Mouse (Mus musculus): ENCODE data around the gene Arhgef26.

Gene Arhgef26

DNA sequence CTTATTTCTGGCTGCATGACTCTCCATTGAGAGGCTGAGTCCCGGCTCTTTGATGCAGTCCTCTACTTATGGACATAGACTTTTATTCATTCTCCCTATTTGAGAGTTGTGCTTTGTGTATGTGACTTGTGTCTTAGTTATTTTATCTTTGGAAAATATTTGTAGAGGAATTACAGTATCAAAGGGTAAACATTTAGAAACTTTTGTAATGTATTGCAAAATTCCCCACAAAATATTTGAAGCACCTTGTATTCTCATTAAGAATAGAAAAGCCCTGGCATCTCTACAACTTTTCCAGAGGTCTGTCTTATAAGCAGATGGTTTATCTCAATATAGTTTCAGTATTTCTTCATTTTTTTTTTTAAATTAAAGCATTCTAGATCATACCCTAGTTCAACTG, 44.7 kb downstream of the Arhgef26 start:
- DNase-seq (ENCODE audit: low spot score in 2 of 2), result no peak

DNA sequence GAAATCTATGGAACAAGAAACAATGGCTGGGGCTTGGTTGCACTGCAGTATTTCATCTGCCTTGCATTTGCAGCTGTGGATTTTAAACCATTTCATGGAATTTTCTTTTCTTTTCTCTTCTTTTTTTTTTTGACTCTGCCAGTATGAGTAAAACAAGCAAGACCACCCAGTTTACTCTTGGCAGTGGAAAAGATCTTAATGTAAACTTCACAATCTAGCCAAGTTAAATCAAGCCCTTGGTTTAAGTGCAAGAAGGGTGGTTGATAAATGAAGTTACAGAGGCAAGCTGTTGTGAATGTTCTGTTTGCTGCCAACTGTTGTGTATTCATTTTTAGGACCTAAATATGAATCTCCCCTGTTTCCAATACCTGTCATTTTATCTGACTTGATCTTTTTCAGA, 54.5 kb downstream of the Arhgef26 start:
- no peak for DNase-seq (ENCODE audit: low spot score in 2 of 2)

- no peak for DNase-seq (ENCODE audit: low spot score in 2 of 2)
These were observed 56.1 kb downstream of the Arhgef26 start for GRCm38 (mm10) chr3:62394284-62394683.

GRCm38 (mm10) chr3:62395368-62395767, 57.2 kb downstream of the Arhgef26 start:
- DNase-seq (ENCODE audit: low spot score in 2 of 2), result no peak

DNA sequence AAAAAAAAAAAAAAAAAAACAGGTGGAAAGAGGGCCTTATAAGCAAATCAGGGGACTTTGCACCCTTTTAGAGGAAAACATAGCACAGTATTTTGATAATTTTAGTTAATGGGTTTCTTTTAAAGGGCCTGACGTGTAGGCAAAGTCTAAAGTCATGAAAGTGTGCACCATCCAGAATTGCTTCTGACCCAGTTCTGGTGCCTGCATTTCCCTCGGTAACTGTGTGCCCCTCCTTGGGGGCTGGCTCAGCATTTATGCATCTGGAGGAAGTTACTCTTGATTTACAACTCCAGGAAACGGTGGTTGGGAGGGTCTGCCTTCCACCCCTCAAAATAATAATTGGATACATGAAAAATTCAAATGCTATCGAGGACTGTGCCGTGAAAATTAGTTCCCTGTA, 58.0 kb downstream of the Arhgef26 start:
- DNase-seq (ENCODE audit: low spot score in 2 of 2), result no peak

GRCm38 (mm10) chr3:62398094-62398493, 60.0 kb downstream of the Arhgef26 start:
- DNase-seq (ENCODE audit: low spot score in 2 of 2), result no peak

GRCm38 (mm10) chr3:62399826-62400746, 61.9 kb downstream of the Arhgef26 start:
- DNase-seq (ENCODE audit: low spot score in 2 of 2), result no peak

DNA sequence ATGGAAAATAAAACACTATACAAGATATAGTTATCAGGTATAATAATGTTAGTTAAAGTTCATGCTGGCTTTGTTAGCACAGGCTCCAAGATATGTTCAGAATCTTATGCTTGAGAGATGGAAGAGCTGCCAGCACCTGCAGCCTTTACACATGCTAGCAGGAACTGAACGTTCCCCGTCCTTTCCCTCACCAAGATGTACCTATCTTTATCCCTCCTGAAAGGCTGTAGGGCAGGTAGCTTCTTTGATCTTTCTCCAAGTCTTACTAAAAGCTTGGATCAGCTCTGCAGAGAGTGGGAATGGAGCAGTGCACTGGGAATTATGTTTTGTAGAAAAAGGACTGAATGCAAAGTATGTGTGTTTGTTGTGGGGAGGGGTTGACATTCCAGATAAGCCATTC, 64.3 kb downstream of the Arhgef26 start:
- no peak for DNase-seq (ENCODE audit: low spot score in 2 of 2)

- no peak for DNase-seq (ENCODE audit: low spot score in 2 of 2)
These were observed 66.5 kb downstream of the Arhgef26 start for GRCm38 (mm10) chr3:62404477-62405246.

DNA sequence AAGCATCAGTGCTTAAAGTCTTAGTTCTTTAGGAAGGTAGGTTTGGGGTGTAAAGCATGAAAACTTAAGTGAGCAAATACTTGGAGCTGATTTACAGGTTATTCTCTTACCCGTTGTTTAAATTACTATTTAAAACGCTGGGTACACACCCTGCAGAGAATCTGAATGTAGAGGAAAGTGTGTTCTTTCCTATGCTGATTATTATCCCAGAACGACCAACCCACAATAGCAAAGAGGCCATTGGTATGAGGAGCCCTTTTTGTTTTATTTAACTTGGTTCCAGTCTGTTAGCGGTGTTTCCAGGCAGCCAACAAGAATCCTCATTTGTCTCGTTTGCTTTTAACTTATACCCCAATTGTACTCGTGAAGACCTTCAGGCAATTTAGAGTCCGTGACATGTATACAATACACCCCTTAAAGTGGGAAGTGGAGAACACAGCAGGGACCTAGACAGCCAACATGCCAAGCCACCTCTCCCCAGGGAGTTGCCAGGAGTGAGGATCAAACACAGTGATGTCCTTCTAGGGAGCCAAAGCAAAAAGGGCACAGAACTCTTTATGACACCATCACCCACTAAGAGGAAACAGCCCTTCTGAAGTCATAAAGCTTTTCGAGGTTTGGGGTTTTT, 71.5 kb downstream of the Arhgef26 start:
- no peak for DNase-seq (ENCODE audit: low spot score in 2 of 2)

- DNase-seq (ENCODE audit: low spot score in 2 of 2), result no peak
These were observed 72.3 kb downstream of the Arhgef26 start for GRCm38 (mm10) chr3:62410491-62410890.

- no peak for DNase-seq (ENCODE audit: low spot score in 2 of 2)
These were observed 74.6 kb downstream of the Arhgef26 start for GRCm38 (mm10) chr3:62412704-62413103.

DNA sequence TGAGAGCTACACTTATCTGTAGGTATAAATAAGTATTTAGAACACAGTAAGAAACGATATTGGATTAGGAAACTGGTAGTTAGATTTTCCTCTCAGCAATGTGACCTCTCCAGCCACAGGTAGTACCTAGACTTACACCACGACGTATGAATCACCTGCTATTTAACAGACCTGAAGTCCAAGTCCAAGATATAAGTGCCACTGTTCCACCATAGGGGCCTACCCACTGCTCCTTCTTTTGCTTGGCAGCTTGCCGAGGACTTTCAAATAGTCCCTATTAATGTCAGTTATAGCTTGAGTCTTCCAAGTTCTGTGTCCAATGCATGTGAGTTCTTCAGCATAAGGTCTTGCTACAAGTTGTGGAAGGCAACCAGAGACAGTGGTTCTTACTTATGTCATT, 76.8 kb downstream of the Arhgef26 start:
- no peak for DNase-seq (ENCODE audit: low spot score in 2 of 2)

DNA sequence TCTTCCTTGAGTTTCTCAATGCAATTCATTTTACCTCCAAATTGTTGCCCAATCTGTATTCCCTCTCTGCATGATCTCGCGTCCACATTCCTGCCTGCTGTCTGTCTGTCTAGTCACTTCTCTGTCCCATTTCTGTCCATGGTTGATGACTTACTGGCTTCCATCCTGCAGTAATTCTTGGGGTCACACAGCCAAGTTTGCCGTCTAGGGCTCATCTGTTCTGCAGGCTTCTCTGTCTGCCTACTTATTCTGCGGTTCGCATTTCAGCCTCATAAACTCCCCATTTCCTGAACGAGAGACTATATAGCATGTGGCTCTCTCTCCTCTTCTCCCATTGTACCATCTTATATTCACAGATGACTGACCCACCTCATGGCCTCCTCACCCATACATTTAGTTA, 79.3 kb downstream of the Arhgef26 start:
- no peak for DNase-seq (ENCODE audit: low spot score in 2 of 2)

DNA sequence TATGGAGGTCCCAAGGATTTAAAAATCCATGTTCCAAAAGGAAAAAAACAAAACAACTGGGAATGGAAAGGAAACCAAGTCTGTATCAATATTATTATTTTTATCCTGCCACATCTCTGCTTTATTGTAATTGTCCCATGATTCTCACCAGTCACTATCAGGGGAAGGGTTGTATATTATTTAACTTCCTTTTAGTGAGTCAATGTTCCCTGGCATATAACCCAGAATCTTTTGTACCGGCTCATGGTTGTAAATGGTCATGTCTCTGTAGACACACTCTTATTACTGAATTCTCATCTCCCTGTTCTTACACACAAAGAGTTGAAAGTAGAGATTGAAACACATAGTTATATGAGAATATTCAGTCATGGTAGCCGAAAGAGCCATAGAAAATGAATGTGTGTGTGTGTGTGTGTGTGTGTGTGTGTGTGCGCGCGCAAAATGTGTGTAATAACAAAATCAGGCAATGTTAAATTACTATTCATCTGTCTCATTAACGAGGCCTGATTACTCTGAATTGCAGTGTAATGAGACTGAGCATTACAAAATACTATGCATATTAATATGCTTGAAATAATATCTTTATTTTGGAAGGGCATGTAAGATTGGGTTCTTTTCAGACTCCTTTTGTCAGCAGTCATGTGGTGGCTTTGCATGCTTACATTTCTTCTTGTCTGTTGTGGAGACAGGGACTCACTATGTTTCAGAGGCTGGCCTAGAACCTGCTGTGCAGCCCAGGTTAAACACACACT, 80.4 kb downstream of the Arhgef26 start:
- DNase-seq (ENCODE audit: low spot score in 2 of 2), result no peak

DNA sequence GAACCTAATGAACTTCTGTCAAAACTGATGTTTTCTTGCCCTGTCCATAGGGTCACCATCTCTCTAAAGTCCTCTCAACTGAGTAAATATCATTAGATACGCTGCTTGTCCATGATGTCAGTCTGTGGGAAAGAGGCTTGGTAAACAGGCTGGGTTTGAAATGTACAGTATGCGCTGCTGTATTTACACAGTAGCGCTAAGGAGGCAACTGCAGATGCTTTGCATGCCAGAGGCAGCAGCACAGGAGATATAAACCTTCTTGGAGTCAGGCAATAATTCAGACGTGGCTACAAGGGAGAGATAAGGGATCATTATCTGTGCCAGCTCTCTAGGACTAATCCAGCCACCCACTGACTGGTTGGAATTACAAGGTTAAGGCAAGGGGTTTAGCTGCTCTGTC, 95.5 kb downstream of the Arhgef26 start:
- DNase-seq (ENCODE audit: low spot score in 2 of 2), result no peak

DNA sequence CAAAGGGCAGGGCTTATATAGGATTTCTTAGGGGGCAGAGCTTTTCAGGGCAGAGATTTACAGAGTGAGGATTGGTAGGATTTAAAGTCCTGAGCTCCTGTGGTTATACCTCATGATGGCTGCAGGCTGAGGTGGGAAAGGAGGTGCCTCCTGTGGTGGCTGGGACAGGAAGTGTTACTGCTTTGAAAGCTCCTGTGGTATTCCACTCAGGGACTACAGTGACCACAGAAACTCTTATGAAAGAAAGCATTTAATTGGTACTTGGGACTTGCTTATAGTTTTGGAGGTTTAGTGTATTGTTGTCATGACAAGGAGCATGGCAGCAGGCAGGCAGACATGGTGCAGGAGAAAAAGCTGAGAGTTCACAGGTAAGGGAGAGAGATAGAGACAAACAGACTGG, 97.8 kb downstream of the Arhgef26 start:
- DNase-seq (ENCODE audit: low spot score in 2 of 2), result no peak

DNA sequence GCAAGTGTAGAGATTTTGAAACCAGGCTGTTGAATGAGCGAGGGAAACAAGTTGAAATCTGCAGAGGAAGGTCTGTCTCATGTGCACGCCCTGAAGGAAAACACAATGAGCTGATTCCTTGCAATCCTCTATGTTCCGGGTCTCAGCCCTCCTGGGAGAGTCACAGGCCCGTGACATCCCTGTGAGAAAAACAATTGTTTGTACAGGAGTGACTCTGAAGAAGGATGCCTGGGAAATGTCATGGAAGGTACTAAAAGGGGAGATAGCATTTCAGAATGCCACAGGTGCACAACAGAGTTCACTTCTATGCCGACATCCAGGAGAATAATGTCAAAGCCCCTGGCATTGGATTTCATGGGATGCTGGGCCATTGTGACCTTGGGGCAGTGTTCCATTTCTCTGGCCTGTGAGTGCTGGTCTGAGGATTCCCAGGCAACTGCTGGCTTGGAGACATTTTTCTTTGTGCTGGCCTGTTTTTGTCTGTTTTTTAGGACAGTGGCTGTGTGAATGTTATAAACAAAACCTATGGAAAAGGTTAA, 102.4 kb downstream of the Arhgef26 start:
- no peak for DNase-seq (ENCODE audit: low spot score in 2 of 2)

GRCm38 (mm10) chr3:62443582-62444194, 105.5 kb downstream of the Arhgef26 start:
- DNase-seq (ENCODE audit: low spot score in 2 of 2), result no peak

DNA sequence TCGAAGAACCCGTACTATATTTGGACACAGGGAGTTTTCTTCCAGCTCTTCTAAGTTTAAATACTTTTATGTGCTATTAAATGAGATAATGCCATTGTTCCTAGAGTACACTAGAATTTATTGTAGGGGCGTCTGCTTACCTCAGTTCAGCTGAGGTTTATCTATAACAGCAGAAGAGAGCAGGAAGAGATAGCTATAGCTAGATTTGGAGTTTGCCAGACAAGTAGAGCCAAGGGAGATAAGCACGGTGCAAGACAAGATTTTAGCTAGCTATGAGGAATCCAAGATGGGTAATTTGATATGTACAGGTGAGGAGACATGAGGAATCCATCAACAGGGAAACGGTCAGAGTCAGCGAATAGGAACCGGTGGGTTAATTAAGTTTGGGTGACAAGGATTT, 108.1 kb downstream of the Arhgef26 start:
- no peak for DNase-seq (ENCODE audit: low spot score in 2 of 2)

GRCm38 (mm10) chr3:62447151-62447550, 109.0 kb downstream of the Arhgef26 start:
- DNase-seq (ENCODE audit: low spot score in 2 of 2), result no peak

Data from natural killer cell, adult 2 months (primary cell).